Mouse (Mus musculus): ENCODE results near the gene Hnrnpk. TPM values are rescaled to one million over a fixed set of nuclear protein-coding genes. Genes with fewer than 3 reads are reported as not detected.
A peak's percentile ranks its signal among the peaks of the same experiment; 100 is the strongest.

Hnrnpk gene
- polyA plus RNA-seq, 1 experiment from 2014 or later, result 681 TPM

DNA sequence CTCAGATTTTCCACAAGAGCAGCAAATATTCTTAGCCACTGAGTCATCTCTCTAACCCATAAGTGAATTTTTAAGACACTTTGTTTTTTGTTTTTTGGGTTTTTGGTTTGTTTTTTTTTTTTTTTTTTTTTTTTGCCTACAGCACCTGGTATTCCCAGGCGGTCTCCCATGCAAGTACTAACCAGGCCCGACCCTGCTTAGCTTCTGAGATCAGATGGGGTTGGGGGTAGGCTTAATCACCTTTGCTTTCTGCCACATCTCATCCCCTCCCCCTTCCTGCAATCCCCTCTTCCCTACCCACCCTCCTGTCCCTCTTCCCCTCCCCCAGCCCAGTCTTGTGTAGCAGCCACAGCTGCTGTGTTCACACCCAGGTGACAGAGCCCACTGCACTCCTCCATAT, 36.6 kb upstream of the Hnrnpk start:
- no peak overlapping the region for H3K27ac ChIP-seq (ENCODE audit: low read length)
- ATAC-seq, result no peak
- no peaks in the 10 kb centered on the region for H3K27me3 ChIP-seq (replicated peaks; ENCODE audit: insufficient read depth, low read length)
- no peaks in the 10 kb centered on the region for H3K4me1 ChIP-seq (ENCODE audit: insufficient read depth, low read depth, low read length)
- no peak for DNase-seq (ENCODE audit: low spot score)
- 59% methylated on average over 2 of the region's 2 CpGs for WGBS
- no peak for TF ChIP-seq CTCF (IDR thresholded peaks at IDR 0.05)
- TF ChIP-seq EP300 (IDR thresholded peaks at IDR 0.05), result no peak
- H3K36me3 ChIP-seq (ENCODE audit: insufficient read depth, low read length), result no peaks in the 10 kb centered on the region
- H3K4me3 ChIP-seq (ENCODE audit: low read depth, low read length), result no peak overlapping the region
- no peak overlapping the region for H3K4me2 ChIP-seq (replicated peaks; ENCODE audit: low read depth, low read length)
- no peaks in the 10 kb centered on the region for H3K9me3 ChIP-seq (ENCODE audit: low read length)
- H3K9ac ChIP-seq (replicated peaks; ENCODE audit: low read depth), result no peak overlapping the region

DNA sequence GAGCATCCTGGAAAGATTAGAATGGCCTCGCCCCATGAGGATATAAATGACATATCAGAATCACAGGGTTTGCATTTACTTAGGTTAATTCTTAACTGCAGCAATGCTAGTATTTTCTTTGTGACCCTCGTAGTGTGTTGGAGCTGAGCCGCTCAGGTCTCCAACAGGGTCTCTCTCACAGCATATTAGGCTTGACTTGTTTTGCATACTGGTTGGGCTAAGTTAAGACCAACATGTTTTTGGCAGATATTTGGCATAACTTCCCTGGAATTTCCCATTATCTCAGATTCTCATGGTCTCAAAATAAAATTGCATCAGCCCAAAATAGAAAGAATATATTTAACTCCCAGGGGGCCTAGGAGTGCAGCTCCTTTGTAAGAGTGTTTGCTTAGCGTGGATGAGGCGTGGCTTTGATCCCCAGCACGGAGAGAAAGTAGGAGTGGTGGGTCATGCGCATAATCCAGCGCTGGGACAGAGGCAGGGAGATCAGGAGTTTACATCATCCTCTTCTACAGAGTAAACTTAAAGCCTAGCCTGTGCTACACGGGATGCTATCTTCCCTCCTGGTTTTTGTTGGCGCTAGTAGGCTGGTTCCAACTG, 20.0 kb upstream of the Hnrnpk start:
- no peaks in the 10 kb centered on the region for H3K36me3 ChIP-seq (ENCODE audit: insufficient read depth, low read length)
- no peak for TF ChIP-seq CTCF (IDR thresholded peaks at IDR 0.05)
- TF ChIP-seq EP300 (IDR thresholded peaks at IDR 0.05), result no peak
- ATAC-seq, result peak; percentile 69
- DNase-seq (ENCODE audit: low spot score), result peak; percentile 64
- no peaks in the 10 kb centered on the region for H3K27me3 ChIP-seq (replicated peaks; ENCODE audit: insufficient read depth, low read length)
- H3K27ac ChIP-seq (ENCODE audit: low read length), result no peak overlapping the region
- H3K9me3 ChIP-seq (ENCODE audit: low read length), result no peaks in the 10 kb centered on the region
- H3K4me1 ChIP-seq (ENCODE audit: insufficient read depth, low read depth, low read length), result no peaks in the 10 kb centered on the region
- 28% methylated on average over 10 of the region's 10 CpGs for WGBS
- no peak overlapping the region for H3K9ac ChIP-seq (replicated peaks; ENCODE audit: low read depth)
- no peak overlapping the region for H3K4me2 ChIP-seq (replicated peaks; ENCODE audit: low read depth, low read length)
- no peak overlapping the region for H3K4me3 ChIP-seq (ENCODE audit: low read depth, low read length)

DNA sequence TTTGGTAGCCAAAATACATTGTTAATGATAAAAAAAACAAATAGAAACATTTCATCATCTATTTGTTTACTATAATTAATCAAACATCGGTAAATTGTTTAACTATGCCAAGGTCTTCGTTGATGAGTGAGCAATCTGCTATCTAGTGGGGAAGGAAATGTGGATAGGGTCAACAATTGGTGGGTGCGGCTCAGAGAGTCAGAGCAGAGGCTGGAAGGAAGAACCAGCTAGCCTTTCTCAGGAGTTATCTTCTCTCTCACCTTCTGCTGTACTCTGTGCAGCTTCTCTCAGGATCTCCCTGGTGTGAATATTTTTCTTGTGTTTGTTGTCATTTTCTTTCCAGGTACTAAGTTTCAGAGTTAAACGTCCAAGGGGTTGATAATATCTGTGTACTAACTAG, 19.1 kb upstream of the Hnrnpk start:
- ATAC-seq (no peak), DNase-seq (ENCODE audit: low spot score) (no peak)
- H3K27ac ChIP-seq (ENCODE audit: low read length), result no peak overlapping the region
- no peaks in the 10 kb centered on the region for H3K36me3 ChIP-seq (ENCODE audit: insufficient read depth, low read length)
- H3K9ac ChIP-seq (replicated peaks; ENCODE audit: low read depth), result no peak overlapping the region
- 45% methylated on average over 4 of the region's 4 CpGs for WGBS
- TF ChIP-seq CTCF (IDR thresholded peaks at IDR 0.05), result no peak
- TF ChIP-seq EP300 (IDR thresholded peaks at IDR 0.05), result no peak
- no peak overlapping the region for H3K4me2 ChIP-seq (replicated peaks; ENCODE audit: low read depth, low read length)
- H3K27me3 ChIP-seq (replicated peaks; ENCODE audit: insufficient read depth, low read length), result no peaks in the 10 kb centered on the region
- no peaks in the 10 kb centered on the region for H3K4me1 ChIP-seq (ENCODE audit: insufficient read depth, low read depth, low read length)
- no peaks in the 10 kb centered on the region for H3K9me3 ChIP-seq (ENCODE audit: low read length)
- H3K4me3 ChIP-seq (ENCODE audit: low read depth, low read length), result no peak overlapping the region

DNA sequence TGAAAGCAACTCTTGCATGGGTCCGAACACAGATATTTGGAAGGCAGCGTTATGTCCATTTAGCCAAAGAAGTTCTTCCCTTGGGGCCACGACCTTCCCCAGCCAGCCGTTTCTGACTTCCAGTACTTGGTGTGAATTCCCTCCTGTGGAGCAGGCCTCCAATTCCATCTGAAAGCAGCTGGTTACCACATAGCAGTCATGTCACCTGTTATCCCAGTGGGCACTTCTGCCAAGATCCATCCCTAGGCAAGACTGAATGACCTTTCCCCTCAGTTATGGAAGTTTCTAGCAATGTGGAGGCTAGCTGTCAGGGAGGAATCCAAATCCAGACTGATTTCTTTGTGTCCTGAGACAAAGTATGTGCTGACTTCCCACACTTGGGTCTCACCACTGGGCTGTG, 17.9 kb upstream of the Hnrnpk start:
- 80% methylated on average over 4 of the region's 4 CpGs for WGBS
- no peak for TF ChIP-seq EP300 (IDR thresholded peaks at IDR 0.05)
- DNase-seq (ENCODE audit: low spot score), result no peak
- Histone ChIP-seq H3K4me2 (replicated peaks; ENCODE audit: low read depth, low read length) (no peak overlapping the region), H3K27me3 (replicated peaks; ENCODE audit: insufficient read depth, low read length) (no peaks in the 10 kb centered on the region), H3K9ac (replicated peaks; ENCODE audit: low read depth) (no peak overlapping the region), H3K27ac (ENCODE audit: low read length) (no peak overlapping the region), H3K36me3 (ENCODE audit: insufficient read depth, low read length) (no peaks in the 10 kb centered on the region), H3K4me3 (ENCODE audit: low read depth, low read length) (no peak overlapping the region), H3K4me1 (ENCODE audit: insufficient read depth, low read depth, low read length) (no peaks in the 10 kb centered on the region), H3K9me3 (ENCODE audit: low read length) (no peaks in the 10 kb centered on the region)
- ATAC-seq, result no peak

DNA sequence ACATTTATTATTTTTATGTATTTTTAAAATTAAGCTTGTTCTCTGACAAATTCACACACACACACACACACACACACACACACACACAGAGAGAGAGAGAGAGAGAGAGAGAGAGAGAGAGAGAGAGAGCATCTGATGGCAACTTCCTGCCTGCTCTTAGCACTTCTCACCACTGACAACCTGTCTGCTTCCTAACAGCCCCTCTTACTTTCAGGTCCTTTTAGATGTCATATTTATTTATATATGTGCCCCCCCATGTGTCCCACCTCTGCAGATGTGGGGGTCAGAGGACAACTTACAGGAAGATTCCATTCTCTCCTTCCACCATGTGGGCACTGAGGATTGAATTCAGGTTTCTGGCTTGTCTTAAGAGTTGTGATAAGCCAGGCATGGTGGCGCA, 16.1 kb upstream of the Hnrnpk start:
- no peaks in the 10 kb centered on the region for H3K4me1 ChIP-seq (ENCODE audit: insufficient read depth, low read depth, low read length)
- no peaks in the 10 kb centered on the region for H3K9me3 ChIP-seq (ENCODE audit: low read length)
- ATAC-seq, result no peak

DNA sequence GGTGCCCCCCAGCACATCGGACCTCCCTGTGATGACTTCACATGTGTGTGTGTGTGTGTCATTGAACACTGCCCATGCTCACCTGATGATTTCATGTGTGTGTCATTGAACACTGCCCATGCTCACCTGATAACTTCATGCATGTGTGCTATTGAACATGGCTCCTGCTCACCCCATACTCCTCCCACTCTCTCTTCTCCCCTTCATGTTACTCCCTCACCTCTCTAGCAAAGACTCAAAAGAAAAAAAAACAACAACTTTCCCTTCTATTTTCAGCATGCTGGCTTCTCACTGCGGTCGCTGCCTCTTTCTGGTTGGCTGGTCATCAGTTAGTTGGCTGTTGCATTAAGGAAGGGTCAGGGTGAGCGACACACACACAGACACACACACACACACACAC, 15.5 kb upstream of the Hnrnpk start:
- DNase-seq (ENCODE audit: low spot score), result no peak
- TF ChIP-seq CTCF (IDR thresholded peaks at IDR 0.05) (no peak), EP300 (IDR thresholded peaks at IDR 0.05) (no peak)
- H3K36me3 ChIP-seq (ENCODE audit: insufficient read depth, low read length), result no peaks in the 10 kb centered on the region
- H3K4me3 ChIP-seq (ENCODE audit: low read depth, low read length), result no peak overlapping the region
- H3K4me2 ChIP-seq (replicated peaks; ENCODE audit: low read depth, low read length), result no peak overlapping the region
- H3K27me3 ChIP-seq (replicated peaks; ENCODE audit: insufficient read depth, low read length), result no peaks in the 10 kb centered on the region
- WGBS, result 75% methylated on average over 4 of the region's 4 CpGs
- no peak overlapping the region for H3K9ac ChIP-seq (replicated peaks; ENCODE audit: low read depth)
- ATAC-seq, result no peak
- no peaks in the 10 kb centered on the region for H3K9me3 ChIP-seq (ENCODE audit: low read length)
- no peaks in the 10 kb centered on the region for H3K4me1 ChIP-seq (ENCODE audit: insufficient read depth, low read depth, low read length)
- H3K27ac ChIP-seq (ENCODE audit: low read length), result no peak overlapping the region

More for the DNA sequence above, 16.1 kb upstream of the Hnrnpk start:
- Histone ChIP-seq H3K27ac (ENCODE audit: low read length) (no peak overlapping the region), H3K4me3 (ENCODE audit: low read depth, low read length) (no peak overlapping the region), H3K36me3 (ENCODE audit: insufficient read depth, low read length) (no peaks in the 10 kb centered on the region), H3K27me3 (replicated peaks; ENCODE audit: insufficient read depth, low read length) (no peaks in the 10 kb centered on the region), H3K4me2 (replicated peaks; ENCODE audit: low read depth, low read length) (no peak overlapping the region), H3K9ac (replicated peaks; ENCODE audit: low read depth) (no peak overlapping the region)
- no peak for DNase-seq (ENCODE audit: low spot score)
- no peak for TF ChIP-seq EP300 (IDR thresholded peaks at IDR 0.05)
- no peak for TF ChIP-seq CTCF (IDR thresholded peaks at IDR 0.05)
- WGBS, result 83% methylated on average over 1 of the region's 1 CpGs

DNA sequence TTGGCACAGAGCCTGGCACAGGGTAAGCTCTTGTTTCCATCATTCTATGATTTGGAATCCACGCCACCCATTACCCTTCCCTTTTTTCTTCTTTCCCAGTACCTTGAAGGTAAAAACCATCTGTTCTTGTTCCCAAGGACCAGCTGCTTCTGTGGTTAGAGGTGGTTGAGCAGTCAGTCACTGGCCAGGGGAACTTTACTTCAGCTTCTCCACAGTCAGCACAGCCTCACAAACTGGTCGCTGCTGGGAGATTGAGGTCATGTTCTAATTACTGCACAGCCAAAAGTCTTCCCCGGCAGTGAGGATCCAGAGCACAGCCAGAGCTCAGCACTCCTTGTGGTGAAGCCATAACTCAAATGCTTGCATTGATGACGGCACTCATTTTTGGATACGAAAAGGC, 12.7 kb upstream of the Hnrnpk start:
- Histone ChIP-seq H3K27ac (ENCODE audit: low read length) (no peak overlapping the region), H3K4me1 (ENCODE audit: insufficient read depth, low read depth, low read length) (no peaks in the 10 kb centered on the region), H3K9me3 (ENCODE audit: low read length) (no peaks in the 10 kb centered on the region), H3K4me2 (replicated peaks; ENCODE audit: low read depth, low read length) (no peak overlapping the region), H3K4me3 (ENCODE audit: low read depth, low read length) (no peak overlapping the region), H3K36me3 (ENCODE audit: insufficient read depth, low read length) (no peaks in the 10 kb centered on the region), H3K27me3 (replicated peaks; ENCODE audit: insufficient read depth, low read length) (no peaks in the 10 kb centered on the region), H3K9ac (replicated peaks; ENCODE audit: low read depth) (no peak overlapping the region)
- TF ChIP-seq CTCF (IDR thresholded peaks at IDR 0.05), result no peak
- TF ChIP-seq EP300 (IDR thresholded peaks at IDR 0.05), result no peak
- ATAC-seq (no peak), DNase-seq (ENCODE audit: low spot score) (no peak)
- WGBS, result 76% methylated on average over 5 of the region's 5 CpGs

Measured in lung, postnatal 0 days (tissue).